Mouse (Mus musculus) granulocyte monocyte progenitor cell, adult 5-6 weeks (primary cell): ENCODE data around the gene Miox. TPM values are rescaled to one million over a fixed set of nuclear protein-coding genes. Genes with fewer than 3 reads are reported as not detected.

Experiments
- ATAC-seq: replicated peaks from 2 replicates; pipeline ENCODE4 v1.8.0; 2016; ENCODE audit warnings: mild to moderate bottlenecking, moderate TSS enrichment, inconsistent platforms; ENCODE audit not compliant: poor library complexity, severe bottlenecking
- total RNA-seq, 2 experiments: library from RNA; stranded (forward) in 1 of 2; stranded (reverse) in 1 of 2; fragments of 200-712, 200-1000 nt in 1 of 2; fragments of >200 nt in 1 of 2; fragmentation: Nextera tagmentation in 1 of 2; gene quantifications; 2 replicates each; pipeline ENCODE4 v1.2.3; 2014 to 2017

Gene Miox
- total RNA-seq (2014; fragmentation: Nextera tagmentation) = not detected in 2 replicates
- total RNA-seq (2017) = not detected in 2 replicates

- ATAC-seq = no peak
Measured at GRCm38 (mm10) chr15:89334271-89334670, at the start of gene Miox. Miox (plus strand) TSS chr15:89334398.

GRCm38 (mm10) chr15:89285004-89285403, 49.2 kb upstream of the Miox start:
- no peak for ATAC-seq

GRCm38 (mm10) chr15:89285478-89285877, 48.7 kb upstream of the Miox start:
- no peak for ATAC-seq

GRCm38 (mm10) chr15:89286114-89286513, 48.1 kb upstream of the Miox start:
- no peak for ATAC-seq

- ATAC-seq = no peak
Measured at GRCm38 (mm10) chr15:89286582-89286981, 47.6 kb upstream of the Miox start.

- ATAC-seq = no peak
Measured at GRCm38 (mm10) chr15:89288227-89288767, 45.9 kb upstream of the Miox start.

GRCm38 (mm10) chr15:89289455-89289854, 44.7 kb upstream of the Miox start:
- no peak for ATAC-seq

GRCm38 (mm10) chr15:89291521-89291920, 42.7 kb upstream of the Miox start:
- ATAC-seq = no peak

- ATAC-seq = no peak
Measured at GRCm38 (mm10) chr15:89292795-89293194, 41.4 kb upstream of the Miox start.

- no peak for ATAC-seq
Measured at GRCm38 (mm10) chr15:89293778-89294177, 40.4 kb upstream of the Miox start.

GRCm38 (mm10) chr15:89295580-89296165, 38.5 kb upstream of the Miox start:
- no peak for ATAC-seq

- ATAC-seq = no peak
Measured at GRCm38 (mm10) chr15:89296465-89296864, 37.7 kb upstream of the Miox start.

- ATAC-seq = no peak
Measured at GRCm38 (mm10) chr15:89297695-89298094, 36.5 kb upstream of the Miox start.

GRCm38 (mm10) chr15:89300180-89300579, 34.0 kb upstream of the Miox start:
- ATAC-seq = no peak

GRCm38 (mm10) chr15:89300600-89300999, 33.6 kb upstream of the Miox start:
- ATAC-seq = no peak

GRCm38 (mm10) chr15:89305966-89306365, 28.2 kb upstream of the Miox start:
- ATAC-seq = no peak

- ATAC-seq = no peak
Measured at GRCm38 (mm10) chr15:89307461-89307860, 26.7 kb upstream of the Miox start.

GRCm38 (mm10) chr15:89308406-89309139, 25.6 kb upstream of the Miox start:
- ATAC-seq = no peak

- peak; percentile 66 for ATAC-seq
Measured at GRCm38 (mm10) chr15:89309962-89310498, 24.2 kb upstream of the Miox start.

- no peak for ATAC-seq
Measured at GRCm38 (mm10) chr15:89313359-89313758, 20.8 kb upstream of the Miox start.

- ATAC-seq = no peak
Measured at GRCm38 (mm10) chr15:89314107-89314506, 20.1 kb upstream of the Miox start.
